Mouse (Mus musculus) CH12.LX (cell line): ENCODE results near the gene Osbpl3. TPM values are rescaled to one million over a fixed set of nuclear protein-coding genes. Genes with fewer than 3 reads are reported as not detected.

Experiments
- DNase-seq: peaks from one replicate; pipeline ENCODE4 v3.0.0-alpha.2; 2013; ENCODE audit errors: extremely low read depth
- H3K27ac ChIP-seq: 2 replicates; pipeline ENCODE4 v1.5.1; 2012; ENCODE audit warnings: low read depth, mild to moderate bottlenecking, control low read depth, moderate library complexity; ENCODE audit not compliant: insufficient read depth
- H3K27me3 ChIP-seq: replicated peaks from 2 replicates; pipeline ENCODE3; 2012; ENCODE audit warnings: inconsistent platforms
- H3K36me3 ChIP-seq, 2 experiments: replicated peaks in 1 of 2; 2 replicates each; pipeline versions ENCODE3 to v1.6.1; 2012; ENCODE audit warnings: inconsistent platforms in 1 of 2, low read length in 1 of 2, mild to moderate bottlenecking in 1 of 2, mixed read lengths in 1 of 2, moderate library complexity in 1 of 2; ENCODE audit not compliant: control insufficient read depth in 1 of 2, insufficient read depth in 1 of 2
- H3K4me1 ChIP-seq, 2 experiments: 2 replicates each; pipeline ENCODE4 v1.6.1; 2012; ENCODE audit warnings: inconsistent platforms in 1 of 2, moderate library complexity in 1 of 2; ENCODE audit not compliant: insufficient read depth in 2 of 2, control insufficient read depth in 1 of 2
- H3K4me2 ChIP-seq: 2 replicates; pipeline ENCODE4 v1.6.1; 2012; ENCODE audit warnings: low read depth, mild to moderate bottlenecking, control low read depth; ENCODE audit not compliant: poor library complexity, insufficient read depth, severe bottlenecking
- H3K4me3 ChIP-seq, 3 experiments: fragments of 150-350 bp in 1 of 3; sonication (generic) in 1 of 3; replicated peaks in 1 of 3; 2 replicates each; pipeline versions ENCODE3 to v1.5.1; 2011 to 2012; ENCODE audit warnings: low read depth in 2 of 3, low read length in 2 of 3, mild to moderate bottlenecking in 2 of 3, moderate library complexity in 2 of 3, control low read depth in 1 of 3, improper control_type of control experiment in 1 of 3, inconsistent platforms in 1 of 3, mixed read lengths in 1 of 3; ENCODE audit not compliant: poor library complexity in 1 of 3
- H3K79me2 ChIP-seq: replicated peaks from 2 replicates; pipeline ENCODE4 v1.6.1; 2012; ENCODE audit warnings: mild to moderate bottlenecking, moderate library complexity; ENCODE audit not compliant: control insufficient read depth, poor library complexity, insufficient read depth, severe bottlenecking; ENCODE audit errors: extremely low read depth
- H3K9ac ChIP-seq: 2 replicates; pipeline ENCODE4 v1.6.1; 2012; ENCODE audit warnings: low read depth, mild to moderate bottlenecking, control low read depth, moderate library complexity; ENCODE audit not compliant: insufficient read depth
- H3K9me3 ChIP-seq: replicated peaks from 2 replicates; pipeline ENCODE3; 2012; ENCODE audit warnings: low read length, inconsistent platforms, mixed read lengths
- BHLHE40 ChIP-seq: IDR thresholded peaks from 2 replicates; pipeline ENCODE4 v1.6.1; 2011; ENCODE audit warnings: mild to moderate bottlenecking, low read depth, low read length, improper control_type of control experiment
- CHD2 ChIP-seq: IDR thresholded peaks from 2 replicates; pipeline ENCODE4 v1.6.1; 2011; ENCODE audit warnings: low read length, improper control_type of control experiment
- EP300 ChIP-seq: IDR thresholded peaks from 2 replicates; pipeline ENCODE4 v1.6.1; 2011; ENCODE audit warnings: low read length, improper control_type of control experiment
- ETS1 ChIP-seq: conservative IDR thresholded peaks from 2 replicates; pipeline ENCODE4 v1.6.1; 2012; ENCODE audit warnings: low read depth, mild to moderate bottlenecking, inconsistent platforms, low read length, improper control_type of control experiment, moderate library complexity
- GABPA ChIP-seq: IDR thresholded peaks from 2 replicates; pipeline ENCODE4 v1.6.1; 2012; ENCODE audit warnings: low read depth, low read length, improper control_type of control experiment, inconsistent platforms; ENCODE audit not compliant: insufficient replicate concordance
- IRF4 ChIP-seq: IDR thresholded peaks from 2 replicates; pipeline ENCODE4 v1.6.1; 2014; ENCODE audit warnings: low read depth, mild to moderate bottlenecking, inconsistent platforms, low read length, improper control_type of control experiment
- JUND ChIP-seq: conservative IDR thresholded peaks from 2 replicates; pipeline ENCODE4 v1.6.1; 2011; ENCODE audit warnings: low read depth, low read length, improper control_type of control experiment
- KAT2A ChIP-seq: IDR thresholded peaks from 2 replicates; pipeline ENCODE4 v1.6.1; 2012; ENCODE audit warnings: low read length, improper control_type of control experiment, inconsistent platforms; ENCODE audit not compliant: insufficient replicate concordance
- MAX ChIP-seq: IDR thresholded peaks from 2 replicates; pipeline ENCODE4 v1.6.1; 2011; ENCODE audit warnings: low read length, improper control_type of control experiment
- MEF2A ChIP-seq: IDR thresholded peaks from 2 replicates; pipeline ENCODE4 v1.6.1; 2014; ENCODE audit warnings: low read depth, mild to moderate bottlenecking, inconsistent platforms, low read length, improper control_type of control experiment, borderline replicate concordance
- MXI1 ChIP-seq: IDR thresholded peaks from 2 replicates; pipeline ENCODE4 v1.6.1; 2011; ENCODE audit warnings: mild to moderate bottlenecking, low read depth, low read length, improper control_type of control experiment
- MYC ChIP-seq: IDR thresholded peaks from 2 replicates; pipeline ENCODE4 v1.6.1; 2011; ENCODE audit warnings: low read depth, mild to moderate bottlenecking, improper control_type of control experiment, low read length
- NRF1 ChIP-seq: IDR thresholded peaks from 2 replicates; pipeline ENCODE4 v1.6.1; 2014; ENCODE audit warnings: low read depth, mild to moderate bottlenecking, inconsistent platforms, low read length, improper control_type of control experiment, moderate library complexity
- POLR2A ChIP-seq: IDR thresholded peaks from 2 replicates; pipeline ENCODE4 v1.6.1; 2011; ENCODE audit warnings: low read depth, mild to moderate bottlenecking, improper control_type of control experiment, low read length
- POLR2AphosphoS2 ChIP-seq: IDR thresholded peaks from 2 replicates; pipeline ENCODE4 v1.6.1; 2011; ENCODE audit warnings: low read depth, low read length, improper control_type of control experiment
- RAD21 ChIP-seq: IDR thresholded peaks from 2 replicates; pipeline ENCODE4 v1.6.1; 2011; ENCODE audit warnings: low read depth, mild to moderate bottlenecking, low read length, improper control_type of control experiment, moderate library complexity
- RCOR1 ChIP-seq: conservative IDR thresholded peaks from 2 replicates; pipeline ENCODE4 v1.6.1; 2012; ENCODE audit warnings: low read depth, mild to moderate bottlenecking, inconsistent platforms, low read length, improper control_type of control experiment
- SMC3 ChIP-seq: IDR thresholded peaks from 2 replicates; pipeline ENCODE4 v1.6.1; 2011; ENCODE audit warnings: low read depth, low read length, improper control_type of control experiment
- TCF12 ChIP-seq: IDR thresholded peaks from 2 replicates; pipeline ENCODE4 v1.6.1; 2014; ENCODE audit warnings: low read depth, mild to moderate bottlenecking, inconsistent platforms, low read length, improper control_type of control experiment
- USF1 ChIP-seq: IDR thresholded peaks from 2 replicates; pipeline ENCODE4 v1.6.1; 2014; ENCODE audit warnings: low read depth, mild to moderate bottlenecking, inconsistent platforms, low read length, improper control_type of control experiment
- USF2 ChIP-seq: conservative IDR thresholded peaks from 2 replicates; pipeline ENCODE4 v1.6.1; 2011; ENCODE audit warnings: low read depth, low read length, improper control_type of control experiment
- ZC3H11A ChIP-seq: IDR thresholded peaks from 2 replicates; pipeline ENCODE4 v1.6.1; 2012; ENCODE audit warnings: low read depth, mild to moderate bottlenecking, inconsistent platforms, low read length, improper control_type of control experiment
- ZKSCAN1 ChIP-seq: IDR thresholded peaks from 2 replicates; pipeline ENCODE4 v1.6.1; 2012; ENCODE audit warnings: low read depth, inconsistent platforms, low read length, improper control_type of control experiment, borderline replicate concordance
- ZMIZ1 ChIP-seq: IDR thresholded peaks from 2 replicates; pipeline ENCODE4 v1.6.1; 2012; ENCODE audit warnings: low read depth, mild to moderate bottlenecking, inconsistent platforms, low read length, improper control_type of control experiment
- dilution Hi-C: fragments of 300-500 bp; cut with MboI; formaldehyde crosslinking; loops from 2 replicates; pipeline ENCODE4 v1.14.3; 2020; ENCODE audit warnings: low sequenced_read_pairs; ENCODE audit not compliant: extremely low pct_unique_long_range_greater_than_20kb, extremely low pct_ligation_motif_present
- in situ Hi-C: fragments of 300-500 bp; cut with MboI; formaldehyde crosslinking; loops from 3 replicates; pipeline ENCODE4 v1.14.3; 2019; ENCODE audit warnings: low sequenced_read_pairs, low pct_ligation_motif_present, low pct_unique_long_range_greater_than_20kb, mixed read lengths
- polyA plus RNA-seq: library from polyadenylated mRNA; unstranded; fragments of >175 nt; gene quantifications from 2 replicates; pipeline ENCODE4 v1.2.1, GENCODE M21; 2012; ENCODE audit warnings: low read depth; ENCODE audit not compliant: insufficient read length
- total RNA-seq, 2 experiments: library from RNA; depleted of rRNA; stranded (reverse); fragments of 300-350 nt in 1 of 2; fragments of >200 nt in 1 of 2; gene quantifications; 2 replicates each; pipeline ENCODE4 v1.2.3; 2012 to 2014

Osbpl3 gene
- total and polyA plus RNA-seq, 3 experiments, result 2.2 to 8.1 (median 3.5) TPM

GRCm38 (mm10) chr6:50412174-50412573 lies 43.8 kb downstream of the Osbpl3 start:
- TF ChIP-seq SMC3 (no peak), MXI1 (no peak), JUND (no peak), POLR2AphosphoS2 (no peak), RAD21 (no peak), KAT2A (no peak), GABPA (no peak), BHLHE40 (no peak), ZMIZ1 (no peak), MYC (no peak)
- Histone ChIP-seq H3K9me3 (no peaks in the 10 kb centered on the region), H3K4me3 (no peak overlapping the region), H3K27me3 (no peaks in the 10 kb centered on the region), H3K79me2 (no peaks in the 10 kb centered on the region), H3K27ac (no peak overlapping the region), H3K4me1 (peaks cover 7 to 10% of the 10 kb centered on the region in 2 experiments), H3K4me2 (no peak overlapping the region), H3K9ac (no peak overlapping the region), H3K36me3 (no peaks in the 10 kb centered on the region)
- dilution Hi-C loops (loop anchor here (25.0 kb wide), 1 partner anchor 100 kb away; no protein-coding TSS in a partner anchor), in situ Hi-C loops (no loop called here)
- no peak for DNase-seq

- no peaks in the 10 kb centered on the region for H3K27me3 ChIP-seq
- TF ChIP-seq TCF12, result 0 out of 2 replicates have a peak, but pooled peaks have one; percentile 22
- TF ChIP-seq BHLHE40, result peak; percentile 97
- TF ChIP-seq JUND, result no peak
- TF ChIP-seq MEF2A, result peak; percentile 90; the same call in 1 of the 2 replicates
- no peak for TF ChIP-seq POLR2A
- no peak for TF ChIP-seq CHD2
- TF ChIP-seq USF1, result peak; percentile 63
- 0 out of 2 replicates have a peak, but pooled peaks have one; percentile 15 for TF ChIP-seq ZKSCAN1
- TF ChIP-seq GABPA, result no peak
- no peak for TF ChIP-seq ZC3H11A
- TF ChIP-seq IRF4, result peak; percentile 72
- TF ChIP-seq NRF1, result no peak
- peak; percentile 62; the same call in 1 of the 2 replicates for TF ChIP-seq MAX
- TF ChIP-seq SMC3, result no peak
- TF ChIP-seq ETS1, result peak; percentile 69
- peak; percentile 41; the same call in 1 of the 2 replicates for TF ChIP-seq USF2
- TF ChIP-seq EP300, result 0 out of 2 replicates have a peak, but pooled peaks have one; percentile 49
- no peak for TF ChIP-seq RCOR1
- no peak overlapping the region for H3K27ac ChIP-seq
- in situ Hi-C loops (no loop called here), dilution Hi-C loops (loop anchor here (25.0 kb wide), 1 partner anchor 92 kb away; no protein-coding TSS in a partner anchor)
- no peaks in the 10 kb centered on the region for H3K9me3 ChIP-seq
- H3K4me2 ChIP-seq, result peak overlapping the region; percentile 24
- no peak overlapping the region for H3K4me3 ChIP-seq
- no peaks in the 10 kb centered on the region for H3K36me3 ChIP-seq
- no peak overlapping the region for H3K9ac ChIP-seq
- H3K79me2 ChIP-seq, result no peaks in the 10 kb centered on the region
- peaks cover 2 to 19% of the 10 kb centered on the region in 2 experiments; a peak in 2 of 4 replicates for H3K4me1 ChIP-seq
- DNase-seq, result no peak
These were observed 51.3 kb downstream of the Osbpl3 start for GRCm38 (mm10) chr6:50404698-50405097.
